Mouse (Mus musculus) liver, postnatal 0 days (tissue): ENCODE measurements around the gene Cln5.

Experiments used
- CTCF ChIP-seq: sonication (generic); IDR thresholded peaks from 2 replicates; pipeline ENCODE4 v1.5.1; 2016; ENCODE audit warnings: antibody characterized with exemption, low read depth
- EP300 ChIP-seq: IDR thresholded peaks from 2 replicates; pipeline ENCODE4 v1.6.1; 2016; ENCODE audit warnings: antibody characterized with exemption, low read depth, mild to moderate bottlenecking

DNA sequence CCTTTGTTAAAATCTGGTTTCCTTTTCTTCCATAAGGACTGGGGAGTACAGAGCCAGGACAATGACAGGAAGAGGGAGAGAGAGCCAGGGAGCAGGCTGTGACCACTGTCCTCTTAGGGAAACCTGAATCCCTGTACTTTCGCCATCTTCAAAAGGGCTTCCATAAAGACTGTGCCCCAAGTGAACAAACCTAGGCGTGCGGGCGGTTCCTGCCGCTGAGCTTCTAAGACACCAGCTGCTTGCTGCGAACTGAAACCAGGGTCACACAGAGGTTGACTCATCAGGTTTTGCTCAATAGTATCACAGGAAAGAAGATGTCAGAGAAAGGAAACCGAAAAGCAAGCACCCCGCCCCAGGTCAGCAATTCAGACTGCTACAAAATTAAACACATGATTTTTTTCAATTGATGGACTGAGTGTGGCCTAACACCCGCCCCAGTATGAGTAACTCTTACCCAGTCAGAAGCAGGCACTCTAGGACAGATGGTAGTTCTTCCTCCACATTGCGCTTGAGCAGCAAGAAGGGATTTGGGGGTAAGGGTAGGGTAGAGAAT, 36.7 kb upstream of the Cln5 start:
- TF ChIP-seq CTCF (no peak), EP300 (no peak; the same call in 1 of the 2 replicates)
